Mouse (Mus musculus): Measurements from ENCODE around the gene Gm20388.

Gm20388 gene

DNA sequence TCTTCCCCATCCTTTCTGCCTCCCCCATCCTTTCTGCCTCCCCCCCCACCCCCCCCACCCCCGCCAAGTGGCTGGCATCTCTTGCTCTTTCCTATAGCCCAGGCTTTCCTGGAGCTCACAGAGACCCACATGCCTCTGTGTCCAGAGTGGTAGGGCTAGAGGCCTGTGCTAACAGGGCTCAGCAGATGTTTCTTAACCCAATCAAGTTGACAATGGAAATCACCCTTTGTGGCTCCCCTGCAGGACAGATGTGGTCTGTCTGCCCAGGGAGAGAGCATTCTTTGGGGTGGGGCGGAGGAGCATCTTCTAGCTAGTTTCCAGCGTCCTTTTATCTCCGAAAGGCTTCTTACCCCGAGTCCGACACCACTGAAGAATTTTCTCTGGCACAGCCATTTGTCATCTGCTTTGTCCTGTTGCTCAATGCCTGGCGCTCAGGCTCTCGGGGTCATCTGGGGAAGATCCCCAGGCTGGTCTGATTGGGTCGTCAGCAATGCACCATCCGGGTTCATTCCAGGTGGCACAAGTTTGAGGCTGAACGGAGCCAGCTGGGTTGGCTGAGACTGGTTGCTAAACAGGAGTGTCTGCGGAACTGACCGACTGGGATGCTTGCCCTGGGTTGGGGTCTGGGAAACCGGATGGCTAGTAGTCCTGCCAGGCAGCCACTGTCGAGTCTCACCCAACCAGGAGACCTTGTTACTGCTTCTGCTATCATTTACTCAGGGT is 2157.3 kb downstream of the Gm20388 start:
- DNase-seq (ENCODE audit: low spot score), result no peak

DNA sequence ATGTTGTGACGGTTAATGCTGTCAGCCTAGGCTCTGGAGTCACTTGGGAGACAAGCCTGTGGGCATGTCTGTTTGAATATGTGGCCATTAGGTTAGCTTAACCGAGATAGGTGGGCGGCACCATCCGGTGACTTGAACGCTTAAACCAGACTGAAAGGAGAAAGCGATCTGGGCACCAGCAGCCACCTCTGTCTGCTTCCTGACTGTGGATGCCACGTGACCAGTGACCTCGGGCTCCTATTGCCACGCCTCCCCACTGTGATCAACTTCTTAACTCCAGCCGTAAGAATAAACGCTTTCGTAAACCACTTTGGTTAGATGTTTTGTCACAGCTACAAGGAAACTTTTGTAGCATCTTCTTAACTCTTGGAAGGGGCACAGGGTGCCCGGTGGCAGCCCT is 2158.0 kb downstream of the Gm20388 start:
- no peak for DNase-seq (ENCODE audit: low spot score)

DNA sequence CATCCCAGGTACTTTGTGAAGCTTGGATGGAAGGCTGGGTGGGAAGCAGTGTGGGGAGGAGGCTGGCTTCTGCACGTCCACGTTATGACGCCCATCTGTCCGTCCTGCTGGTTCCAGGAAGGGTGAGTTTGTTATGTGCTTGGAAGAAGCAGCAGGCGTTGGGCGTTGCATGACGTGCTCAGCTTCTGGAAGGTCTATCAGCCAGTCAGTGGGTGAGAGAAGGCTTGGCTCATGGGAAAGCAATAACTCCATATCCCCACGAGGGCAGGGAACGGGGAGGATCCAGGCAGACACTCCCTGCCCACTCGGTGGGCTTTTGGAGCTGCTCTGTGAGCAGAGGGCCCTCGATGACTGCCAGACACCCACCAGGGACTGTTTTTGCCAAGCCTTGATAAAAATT is 2158.6 kb downstream of the Gm20388 start:
- no peak for DNase-seq (ENCODE audit: low spot score)

DNA sequence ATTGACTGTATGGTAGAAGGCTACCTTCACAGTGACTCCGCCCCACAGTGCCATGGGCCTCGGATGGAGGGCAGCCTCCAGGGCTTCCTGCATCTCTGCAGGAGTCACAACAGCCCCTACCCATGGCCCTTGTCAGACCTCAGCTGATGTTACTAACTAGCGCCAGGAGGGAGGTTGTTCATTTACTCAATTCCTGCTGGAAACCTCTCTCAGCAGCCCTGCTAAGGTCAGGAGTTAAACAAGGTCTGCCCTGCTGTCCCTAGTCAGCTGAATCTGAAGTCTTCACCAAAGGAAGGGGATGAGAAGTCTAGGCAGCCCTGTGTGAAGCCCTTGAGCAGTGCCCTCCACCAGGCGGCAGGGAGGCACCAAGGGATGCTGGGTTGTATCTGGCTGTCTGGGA is 2160.6 kb downstream of the Gm20388 start:
- no peak for DNase-seq (ENCODE audit: low spot score)

DNA sequence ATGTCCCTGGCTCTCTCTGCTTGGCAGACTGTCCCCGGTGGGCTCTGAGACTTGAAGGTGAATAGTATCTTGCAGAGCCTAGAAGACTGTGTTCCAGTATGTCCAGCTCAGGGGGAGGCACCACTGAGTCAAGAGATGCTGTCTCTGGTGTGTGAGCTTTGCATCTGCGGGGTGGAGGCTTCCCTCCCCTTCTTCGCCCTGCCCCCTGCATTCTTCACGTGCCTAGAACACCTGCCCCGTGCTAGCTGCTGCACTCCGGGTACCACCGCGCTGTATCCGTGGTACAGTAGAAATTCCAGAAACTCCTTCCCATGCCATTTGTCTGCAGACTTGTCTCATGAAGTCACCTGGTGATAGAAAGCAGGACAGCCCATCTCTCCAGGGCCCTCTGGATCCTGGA is 2163.3 kb downstream of the Gm20388 start:
- no peak for DNase-seq (ENCODE audit: low spot score)

DNA sequence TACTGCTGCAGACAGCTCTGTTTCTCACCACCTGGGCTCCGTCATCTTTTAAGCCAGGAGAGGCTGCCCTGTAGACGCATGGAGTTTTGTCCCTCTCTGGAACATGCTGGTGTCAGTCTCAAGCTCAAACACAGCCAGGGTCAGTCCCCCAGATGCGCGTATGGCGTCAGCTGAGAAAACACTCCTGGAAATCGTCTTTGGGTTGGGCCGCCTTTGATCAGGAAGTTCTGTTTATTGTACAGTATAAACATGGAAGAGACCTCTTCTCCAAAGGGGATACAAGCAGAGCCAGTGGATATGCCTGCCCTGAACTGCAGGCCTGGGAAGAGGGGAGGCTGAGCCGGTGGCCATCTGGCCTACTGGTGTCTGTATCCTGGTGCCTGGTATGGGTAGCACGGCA is 2163.8 kb downstream of the Gm20388 start:
- no peak for DNase-seq (ENCODE audit: low spot score)

DNA sequence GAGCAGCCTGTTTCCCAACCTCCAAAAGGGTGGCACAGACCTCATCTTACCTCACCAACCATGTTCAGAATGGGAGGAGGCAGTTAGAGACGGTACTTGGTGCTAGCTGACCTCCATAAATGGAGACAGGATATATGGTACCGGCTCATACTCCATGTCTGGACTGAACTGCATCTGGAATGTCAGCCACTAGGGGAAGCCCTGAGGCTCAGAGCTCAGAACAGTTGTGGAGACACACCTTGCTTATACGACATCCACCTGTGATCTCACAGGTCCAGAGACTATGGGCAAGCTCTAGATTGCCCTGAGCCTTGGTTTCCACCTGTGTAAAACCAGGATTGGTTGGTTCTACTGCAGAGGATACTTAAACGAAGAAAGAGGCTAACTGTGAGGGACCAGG is 2164.3 kb downstream of the Gm20388 start:
- no peak for DNase-seq (ENCODE audit: low spot score)

DNA sequence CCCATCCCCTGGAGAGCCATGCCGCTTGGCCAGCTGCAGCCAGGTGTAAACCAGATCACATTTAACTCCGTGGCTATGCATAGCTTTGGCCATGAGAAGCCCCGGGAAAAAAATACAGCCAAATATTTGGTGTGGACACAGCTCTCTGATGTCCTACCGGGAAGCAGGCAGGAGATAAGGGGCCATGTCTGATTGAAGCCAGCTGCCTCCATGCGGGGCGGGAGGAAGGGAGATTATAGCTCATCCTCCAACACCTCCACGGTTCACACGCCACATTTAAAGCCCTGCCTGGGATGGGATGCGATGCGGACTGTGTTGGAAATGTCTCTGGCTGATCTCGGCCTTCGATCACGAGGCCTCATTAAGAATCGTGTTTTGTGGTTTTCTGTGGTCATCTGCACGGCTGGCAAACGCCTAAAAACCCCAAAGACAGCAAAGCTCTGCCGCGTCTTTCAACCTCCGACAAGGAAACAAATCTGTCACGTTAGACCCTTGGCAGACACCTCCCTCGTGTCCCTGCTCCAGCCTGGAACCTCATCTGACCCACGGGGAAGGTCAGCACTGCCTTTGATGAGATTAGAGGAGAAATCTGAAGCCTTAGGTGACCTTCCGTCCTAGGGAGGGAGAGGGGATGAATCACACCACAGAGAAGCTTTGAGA is 2165.7 kb downstream of the Gm20388 start:
- DNase-seq (ENCODE audit: low spot score), result no peak

DNA sequence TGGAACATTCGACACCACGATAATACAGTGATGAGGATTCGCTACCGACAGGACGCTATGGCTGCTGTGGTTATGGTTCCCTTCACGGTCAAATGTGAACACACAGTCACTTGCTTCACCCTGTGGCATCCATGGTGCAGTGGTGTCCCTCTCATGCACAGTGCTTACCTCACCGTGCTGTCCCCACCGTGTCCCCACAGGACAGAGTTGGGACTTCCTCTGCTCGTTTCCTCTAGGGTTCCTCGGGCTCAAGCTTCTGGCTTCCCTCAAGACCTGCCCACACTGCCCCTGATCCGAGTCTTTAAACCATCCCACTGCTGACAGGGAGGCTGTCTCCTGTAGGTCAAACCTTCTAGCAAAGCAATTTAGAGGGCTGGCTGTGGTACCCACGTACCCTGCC is 2167.7 kb downstream of the Gm20388 start:
- DNase-seq (ENCODE audit: low spot score), result no peak

DNA sequence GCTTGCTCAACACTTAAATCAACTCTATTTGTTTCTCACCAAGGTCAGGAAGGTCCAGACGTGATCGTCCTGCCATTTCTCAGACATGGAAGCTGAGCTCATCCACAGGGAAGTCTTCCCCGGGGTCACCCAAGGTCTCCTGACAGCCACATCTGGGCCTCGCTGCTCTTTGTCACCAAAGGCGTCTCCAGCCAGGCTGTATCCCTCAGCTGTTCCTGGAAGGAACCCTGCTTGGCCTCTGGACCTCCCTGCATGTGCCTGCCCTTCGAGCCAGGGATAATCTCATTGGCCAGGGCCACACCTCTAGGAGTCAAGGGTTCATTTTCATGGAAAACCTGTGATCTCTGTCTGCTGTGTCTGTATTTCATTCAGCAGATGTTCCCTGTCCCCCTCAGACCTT is 2168.5 kb downstream of the Gm20388 start:
- DNase-seq (ENCODE audit: low spot score), result no peak

DNA sequence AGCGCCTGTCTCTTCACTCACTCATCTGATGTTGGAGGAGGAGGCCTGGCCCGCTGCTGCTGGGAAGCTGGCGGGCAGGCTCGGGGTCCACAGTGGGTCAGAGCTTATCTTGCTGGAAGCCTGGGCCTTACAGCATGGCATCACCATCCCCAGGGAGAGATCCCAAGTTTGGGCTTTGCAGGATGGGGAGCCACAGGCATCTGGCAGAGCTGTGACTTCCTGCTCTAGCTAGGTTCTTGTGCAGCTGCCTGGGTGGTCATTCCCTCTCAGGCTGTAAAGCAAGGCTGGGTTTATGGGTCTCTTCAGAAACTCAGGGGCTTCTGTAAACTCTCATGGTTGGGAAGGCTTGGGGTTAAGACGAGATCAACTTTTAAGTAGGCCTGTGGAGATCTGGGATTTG is 2169.7 kb downstream of the Gm20388 start:
- no peak for DNase-seq (ENCODE audit: low spot score)

DNA sequence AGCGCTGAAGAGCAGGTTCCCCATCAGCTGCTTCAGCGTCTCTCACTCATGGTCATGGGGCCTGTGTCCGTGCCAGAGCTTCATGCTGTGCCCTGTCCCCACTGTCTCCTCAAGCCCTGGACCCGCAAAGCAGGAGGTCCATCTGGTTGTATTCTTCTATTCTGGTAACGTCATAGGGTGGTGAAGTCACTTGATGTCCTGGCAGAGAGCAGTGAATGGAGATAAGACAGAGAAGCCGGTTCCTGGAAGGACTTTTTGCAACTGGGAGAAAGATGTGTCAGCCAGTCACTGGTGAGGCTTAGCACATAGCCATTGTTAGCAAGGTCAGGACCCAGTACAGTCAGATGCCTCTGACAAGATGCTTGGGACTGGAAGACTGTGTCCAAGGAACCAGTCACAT is 2172.8 kb downstream of the Gm20388 start:
- no peak for DNase-seq (ENCODE audit: low spot score)

DNA sequence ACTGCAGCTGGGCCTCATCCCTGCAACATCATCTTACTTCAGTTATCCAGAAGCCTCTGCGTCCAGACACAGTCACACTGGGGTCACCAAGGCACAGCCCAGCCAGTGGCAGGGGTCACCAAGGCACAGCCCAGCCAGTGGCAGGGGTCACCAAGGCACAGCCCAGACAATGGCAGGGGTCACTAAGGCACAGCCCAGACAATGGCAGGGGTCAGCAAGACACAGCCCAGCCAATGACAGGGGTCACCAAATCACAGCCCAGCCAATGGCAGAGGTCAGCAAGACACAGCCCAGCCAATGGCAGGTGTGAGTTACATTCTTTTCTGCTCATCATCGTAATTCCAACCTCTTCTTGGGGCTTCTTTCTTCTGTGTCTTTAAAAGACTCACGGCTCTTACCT is 2173.5 kb downstream of the Gm20388 start:
- no peak for DNase-seq (ENCODE audit: low spot score)

DNA sequence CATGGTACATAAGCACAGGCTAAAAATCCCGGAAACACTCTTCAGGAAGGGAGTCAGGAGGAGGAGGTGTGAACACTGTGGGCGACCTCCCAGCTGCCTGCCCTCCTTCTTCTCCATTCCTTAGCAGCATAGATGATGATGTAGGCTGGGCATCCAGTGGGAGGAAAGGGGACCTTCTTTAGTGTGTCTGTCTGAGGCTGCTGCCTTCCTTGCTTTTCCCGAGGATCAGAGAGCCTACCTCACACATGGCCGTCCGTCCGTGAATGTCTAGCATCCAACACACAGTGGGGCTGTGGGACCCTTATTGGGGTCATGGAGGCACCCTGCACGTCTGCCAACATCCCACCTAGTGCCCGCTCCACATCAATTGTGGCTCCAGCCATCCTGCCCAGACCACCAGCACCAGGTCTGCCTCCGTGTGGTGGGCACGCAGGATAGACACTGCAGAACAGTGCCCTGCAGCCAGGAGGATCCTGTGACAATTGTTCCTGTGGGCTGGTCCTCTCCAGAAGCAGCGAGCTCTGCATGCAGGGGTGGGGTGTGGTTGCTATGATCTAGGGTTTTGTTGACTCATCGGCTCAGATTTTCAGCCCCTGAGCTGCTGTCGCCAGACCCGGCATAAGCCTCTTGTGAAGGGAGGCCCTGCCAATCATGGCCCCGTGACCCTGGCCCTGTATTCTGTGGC is 2174.2 kb downstream of the Gm20388 start:
- no peak for DNase-seq (ENCODE audit: low spot score)

DNA sequence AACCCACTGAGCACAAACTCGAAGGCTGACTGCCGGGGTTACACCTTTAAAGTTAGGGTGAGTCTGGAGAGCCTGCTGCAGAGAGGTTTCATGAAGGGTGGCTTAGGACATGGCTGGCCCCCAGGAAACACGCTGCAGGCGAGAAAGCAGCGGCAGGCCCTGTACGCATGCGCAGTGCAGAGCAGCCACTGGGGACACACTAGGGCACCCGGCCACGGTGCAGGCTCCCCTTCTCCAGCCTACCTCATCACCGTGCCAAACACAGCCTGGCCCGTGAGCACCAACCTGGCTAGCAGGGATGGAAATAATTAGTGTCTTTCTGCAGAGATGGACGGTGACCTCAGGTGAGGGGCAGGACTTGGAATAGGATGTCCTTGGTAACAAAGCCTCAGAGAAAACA is 2175.4 kb downstream of the Gm20388 start:
- DNase-seq (ENCODE audit: low spot score), result no peak

DNA sequence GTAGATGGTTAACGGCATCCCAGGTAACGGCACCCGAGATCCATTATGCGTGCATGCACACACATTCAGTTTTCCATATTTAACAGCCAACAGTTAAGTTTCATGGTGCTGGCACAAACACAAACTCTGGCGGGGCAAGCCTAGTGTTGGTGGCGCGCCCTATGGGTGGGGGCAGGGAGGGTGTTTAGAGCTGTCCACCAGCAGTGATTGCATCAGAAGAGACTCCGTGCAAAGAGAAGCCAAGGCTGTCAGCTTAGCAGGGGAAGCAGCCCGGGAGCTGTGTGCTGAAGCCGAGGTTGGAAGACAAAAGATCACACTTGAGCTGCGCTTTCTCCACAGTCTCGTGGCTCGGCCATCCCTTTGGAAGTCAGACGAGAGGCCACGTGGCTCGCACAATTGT is 2178.0 kb downstream of the Gm20388 start:
- no peak for DNase-seq (ENCODE audit: low spot score)

DNA sequence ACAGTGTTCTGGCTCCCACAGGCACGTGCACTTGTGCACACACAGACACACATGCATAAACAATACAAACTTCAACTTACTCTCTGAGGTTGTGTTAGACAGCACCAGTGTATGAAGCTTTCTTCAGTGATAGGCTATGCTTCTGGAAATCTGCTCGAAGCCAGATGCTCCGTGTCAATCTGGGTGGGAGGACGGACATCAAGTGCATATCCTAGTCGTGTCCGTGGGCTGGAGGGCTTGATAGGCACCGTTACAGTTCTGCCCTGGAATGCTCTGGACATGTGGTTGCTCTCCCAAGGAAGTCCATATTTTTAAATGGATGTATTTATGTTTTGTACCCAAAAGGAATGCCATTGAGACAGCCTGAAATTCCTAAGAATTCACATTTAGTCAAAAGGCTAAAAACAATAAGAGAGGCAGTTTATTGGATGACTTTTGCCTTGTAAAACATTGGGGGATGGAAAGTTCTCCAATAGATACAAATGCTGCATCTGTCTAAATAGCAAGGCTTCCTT is 2178.6 kb downstream of the Gm20388 start:
- DNase-seq (ENCODE audit: low spot score), result no peak

DNA sequence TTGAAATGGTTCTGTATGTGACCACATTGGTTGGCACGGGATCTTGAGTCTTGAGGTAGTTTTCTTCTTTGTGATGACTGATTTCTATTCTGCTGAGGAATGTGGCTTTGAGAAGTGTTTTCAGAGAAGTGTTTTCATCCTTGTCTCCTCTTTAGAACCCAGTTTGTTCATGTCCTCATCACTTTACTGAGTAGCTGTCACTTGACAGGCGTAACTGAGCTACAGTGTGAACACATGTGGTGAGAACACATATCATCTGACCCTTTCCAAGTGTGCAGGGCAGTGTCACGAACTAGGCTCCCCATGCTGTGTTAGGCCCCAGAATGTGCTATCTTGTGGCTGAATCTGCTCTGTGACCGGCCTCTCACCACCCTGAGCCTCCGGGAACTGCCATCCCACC is 2181.8 kb downstream of the Gm20388 start:
- DNase-seq (ENCODE audit: low spot score), result no peak

DNA sequence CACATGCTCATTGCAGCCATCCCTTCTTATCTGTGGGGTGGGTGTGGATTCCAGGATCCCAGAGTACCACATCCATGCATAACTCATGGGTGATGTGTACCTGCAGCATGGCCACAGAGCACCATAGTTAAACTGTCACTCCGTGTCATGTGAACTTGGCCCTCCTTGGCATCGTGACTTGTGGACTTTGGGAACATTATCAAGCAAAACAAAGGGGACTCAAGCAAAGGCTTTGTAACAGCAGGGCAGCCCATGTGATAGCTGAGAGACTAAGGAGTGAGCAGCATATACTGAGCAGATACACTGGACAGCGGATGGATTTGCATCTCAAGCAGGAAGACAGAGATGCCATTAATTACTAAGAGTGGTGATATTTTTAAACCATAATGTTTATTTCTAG is 2188.1 kb downstream of the Gm20388 start:
- DNase-seq (ENCODE audit: low spot score), result no peak

DNA sequence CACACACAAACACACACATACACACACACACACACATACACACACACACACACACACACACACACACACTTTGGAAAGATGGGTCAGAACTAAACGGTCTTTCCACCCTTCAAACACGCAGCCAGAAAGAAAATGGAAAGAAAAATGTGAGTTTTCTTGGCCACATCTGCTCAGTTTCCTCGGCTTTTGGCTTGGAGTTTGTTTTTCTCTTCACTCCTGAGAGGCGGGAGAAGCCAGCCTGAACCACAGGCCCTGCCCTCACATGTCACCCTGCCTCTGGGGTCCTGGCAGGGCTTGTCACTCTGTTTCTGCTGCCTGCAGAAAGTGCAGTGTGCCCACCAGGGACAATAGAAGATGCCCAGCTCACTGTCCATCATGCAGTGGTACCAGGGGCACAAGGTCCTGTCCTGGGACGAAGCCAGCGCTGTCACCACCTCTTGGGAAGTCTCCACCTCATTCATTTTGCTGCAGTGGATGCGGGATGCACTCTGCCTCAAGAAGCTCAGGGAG is 2189.1 kb downstream of the Gm20388 start:
- DNase-seq (ENCODE audit: low spot score), result no peak

DNA sequence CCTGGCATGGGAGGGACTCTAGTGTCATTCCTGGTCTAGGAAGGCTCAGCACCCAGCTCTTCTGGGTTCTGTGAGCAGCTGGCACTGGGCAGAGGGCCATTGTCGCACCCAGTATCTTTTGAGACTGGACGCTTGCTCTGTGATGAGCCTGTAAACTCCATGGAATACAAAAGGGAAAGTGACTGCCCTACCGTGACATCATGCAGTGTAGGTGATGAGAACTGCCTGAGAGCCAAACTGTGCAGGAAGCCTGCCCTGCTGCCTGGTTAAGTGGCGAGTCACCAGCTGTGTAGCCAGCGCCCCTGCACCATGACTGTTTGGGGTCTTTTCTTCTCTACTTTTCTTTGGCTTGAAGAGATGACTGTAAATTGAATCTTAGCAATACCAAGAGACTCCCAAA is 2191.2 kb downstream of the Gm20388 start:
- no peak for DNase-seq (ENCODE audit: low spot score)

DNA sequence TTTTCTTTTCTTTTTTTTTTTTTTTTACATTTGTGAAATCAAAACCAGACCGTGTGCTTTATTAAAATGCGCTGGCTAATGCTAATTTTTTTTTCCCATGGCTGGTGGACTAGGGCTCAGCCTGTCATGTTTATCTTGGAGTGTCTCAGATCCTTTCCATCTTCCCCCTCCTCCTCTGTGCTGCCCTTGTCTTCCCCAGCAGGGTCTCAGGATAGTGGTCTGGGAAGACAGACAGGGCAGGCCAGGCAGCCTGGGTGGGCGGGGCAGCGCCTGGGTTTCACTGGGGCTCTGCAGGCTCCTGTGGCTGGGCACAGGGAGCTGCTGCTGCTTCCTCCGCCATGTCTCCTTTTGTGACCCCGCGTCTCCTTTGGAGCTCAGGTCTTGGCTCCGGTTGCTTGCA is 2191.6 kb downstream of the Gm20388 start:
- DNase-seq (ENCODE audit: low spot score), result no peak

DNA sequence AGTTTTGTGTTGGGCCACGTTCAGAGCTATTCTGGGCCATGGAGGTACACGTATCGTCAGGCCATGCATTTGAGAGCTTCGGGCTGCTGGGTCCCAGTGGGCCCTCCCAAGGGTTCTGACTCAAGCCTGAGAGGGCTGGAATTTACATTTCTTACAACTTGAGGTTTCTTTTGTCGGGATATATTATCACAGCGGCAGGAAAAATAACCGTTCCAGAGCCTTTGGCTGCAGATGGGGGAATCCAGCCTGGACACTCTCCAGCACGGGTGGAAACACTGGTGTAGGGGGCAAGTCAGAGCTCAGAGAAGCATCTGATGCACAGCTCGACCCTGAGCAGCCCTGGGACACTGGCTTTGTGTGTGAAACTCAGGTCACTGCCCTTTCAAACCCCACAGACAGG is 2192.6 kb downstream of the Gm20388 start:
- no peak for DNase-seq (ENCODE audit: low spot score)
